Mouse (Mus musculus) cerebellum, adult (tissue): ENCODE measurements at regions not wholly inside any gene's neighbourhood (a gene's known extent, or its start where the extent isn't known, plus 50 kb on each side); places are given as distances from the start of the nearest gene placed in this dataset.

Experiments
- ATAC-seq: cut with Nextera tagmentation; 2 replicates; pipeline ENCODE4 v1.9.2; 2017; ENCODE audit warnings: mild to moderate bottlenecking, moderate library complexity, mixed read lengths; ENCODE audit not compliant: insufficient number of reproducible peaks, low FRiP score, low TSS enrichment

DNA sequence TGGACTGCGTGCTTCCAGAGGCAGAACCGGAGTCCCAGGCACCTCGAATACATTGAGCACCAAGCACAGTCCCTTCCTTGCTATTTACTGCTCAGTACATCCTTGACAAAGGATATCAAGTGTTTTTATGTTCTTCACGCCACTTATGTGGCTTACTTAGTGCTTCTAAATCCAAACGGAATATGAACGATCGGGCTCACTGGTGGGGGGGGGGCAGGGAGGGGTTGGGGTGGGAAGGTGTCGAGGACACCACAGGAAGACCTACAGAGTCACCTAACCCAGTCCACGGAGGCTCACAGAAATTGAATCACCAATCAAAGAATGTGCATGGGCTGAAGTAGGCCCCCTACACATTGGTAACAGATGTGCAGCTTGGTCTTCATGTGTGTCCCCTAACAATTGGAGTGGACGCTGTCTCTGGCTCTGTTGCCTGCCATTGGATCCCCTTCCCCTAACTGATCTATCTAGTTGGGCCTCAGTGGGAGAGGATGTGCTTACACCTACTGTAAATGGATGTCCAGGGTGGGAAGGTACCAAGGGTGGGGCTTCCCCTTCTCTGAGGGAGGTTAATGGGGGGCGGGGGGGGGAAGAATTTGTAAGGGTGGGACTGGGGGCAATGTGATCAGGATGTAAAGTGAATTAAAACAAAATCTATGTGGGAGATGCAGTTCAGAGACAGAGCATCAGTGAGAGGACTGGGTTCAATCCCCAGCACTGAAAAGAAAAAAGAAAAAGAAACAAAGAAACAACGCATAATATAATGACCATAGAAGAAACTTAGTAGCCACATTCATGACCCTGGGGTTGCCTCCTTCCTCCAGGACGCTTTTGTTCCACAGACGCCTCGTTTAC is 99.1 kb upstream of the Cpm start:
- no peak for ATAC-seq

GRCm38 (mm10) chr10:117529269-117530006 is 99.9 kb upstream of the Cpm start:
- no peak for ATAC-seq

DNA sequence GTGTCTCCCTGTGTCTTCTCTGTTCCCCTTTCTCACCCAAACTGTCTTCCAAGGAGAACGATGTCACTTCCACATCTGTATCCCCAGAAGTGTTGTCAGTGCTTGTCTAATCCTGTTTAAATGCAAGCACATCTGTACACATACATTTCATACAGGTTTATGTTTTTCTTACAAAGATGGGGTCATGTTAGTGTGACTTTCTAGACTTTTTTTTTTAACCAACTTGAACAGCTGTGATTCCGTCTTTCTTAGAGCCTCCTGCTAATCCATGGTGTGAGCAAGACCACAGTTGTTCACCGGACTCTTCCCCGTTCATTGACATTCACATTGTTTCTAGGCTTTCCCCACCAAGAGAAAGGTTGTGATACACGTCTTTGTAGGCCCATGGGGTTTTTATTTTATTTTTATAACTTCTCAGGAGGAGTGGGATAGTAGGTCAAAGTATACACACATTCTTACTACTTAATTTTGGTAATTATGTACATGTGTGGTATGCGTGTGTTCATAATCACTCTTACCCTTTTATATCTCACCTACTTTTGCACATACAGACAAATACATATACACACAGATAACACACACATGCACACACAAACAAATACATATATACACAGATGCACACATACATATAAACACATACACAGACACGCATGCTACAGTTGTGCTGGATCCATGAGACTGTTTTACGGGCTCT is 100.6 kb upstream of the Cpm start:
- no peak for ATAC-seq

- ATAC-seq: no peak
Observed at GRCm38 (mm10) chr10:117527979-117528378, 101.3 kb upstream of the Cpm start.

DNA sequence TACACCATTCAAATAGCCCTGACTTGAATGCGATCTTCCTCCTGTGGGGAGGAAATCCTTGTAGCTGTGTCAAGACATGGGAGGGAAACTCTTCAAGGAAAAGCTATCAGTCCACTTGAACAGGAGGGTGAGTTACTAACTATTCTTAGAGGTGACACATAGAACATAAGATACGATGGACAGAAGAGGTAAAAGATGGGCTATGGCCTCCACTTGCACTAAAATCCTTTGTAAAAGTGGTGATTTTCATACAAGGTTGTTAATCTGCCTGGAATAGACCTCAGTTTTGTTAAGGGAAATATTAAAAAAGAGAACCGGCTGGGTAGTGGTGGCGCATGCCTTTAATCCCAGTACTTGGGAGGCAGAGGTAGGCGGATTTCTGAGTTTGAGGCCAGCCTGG is 102.1 kb upstream of the Cpm start:
- no peak for ATAC-seq

DNA sequence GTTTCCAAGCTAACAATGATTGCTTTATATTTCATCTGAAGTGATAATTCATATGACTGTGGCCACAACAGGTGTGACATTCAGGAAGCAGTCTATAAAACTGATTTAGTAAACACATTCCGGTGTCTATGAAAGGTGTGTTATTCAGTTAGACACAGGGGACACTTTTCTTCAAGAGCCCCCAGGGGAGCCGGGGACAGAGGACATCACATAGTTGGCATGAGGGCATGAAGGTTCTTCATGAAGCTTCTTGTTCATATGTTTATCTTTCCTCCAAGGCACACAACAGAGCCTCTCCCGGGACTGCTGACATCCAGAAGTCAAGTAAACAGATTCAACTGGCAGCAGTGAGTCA is 102.5 kb upstream of the Cpm start:
- ATAC-seq: no peak

GRCm38 (mm10) chr10:117526008-117526833 is 103.1 kb upstream of the Cpm start:
- no peak for ATAC-seq

DNA sequence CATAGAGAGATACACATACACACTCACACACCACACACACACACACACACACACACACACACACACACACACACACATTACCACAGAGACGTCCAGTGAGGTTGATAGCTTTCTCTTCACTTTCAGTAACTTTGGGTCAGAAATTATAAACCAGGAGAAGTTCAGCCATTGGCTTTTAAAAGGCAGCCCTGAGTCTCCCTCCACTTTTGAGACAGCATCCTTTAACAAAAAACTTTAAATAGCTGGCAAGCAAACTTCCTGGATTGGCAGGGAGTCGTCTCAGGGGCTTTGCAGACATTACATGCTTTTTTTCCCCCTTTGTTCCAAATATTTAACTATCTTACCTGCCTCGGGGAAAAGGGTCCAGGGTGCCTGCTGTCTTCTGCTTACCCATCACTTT is 103.7 kb upstream of the Cpm start:
- ATAC-seq: no peak

- ATAC-seq: no peak
Observed at GRCm38 (mm10) chr10:117524926-117525565, 104.3 kb upstream of the Cpm start.

GRCm38 (mm10) chr10:117524101-117524500 is 105.2 kb upstream of the Cpm start:
- ATAC-seq: no peak

- no peak for ATAC-seq
Observed at GRCm38 (mm10) chr10:117522906-117523829, 106.1 kb upstream of the Cpm start.

- ATAC-seq: no peak
Observed at GRCm38 (mm10) chr10:117522373-117522772, 106.9 kb upstream of the Cpm start.

- no peak for ATAC-seq
Observed at GRCm38 (mm10) chr10:117521315-117522270, 107.7 kb upstream of the Cpm start.

DNA sequence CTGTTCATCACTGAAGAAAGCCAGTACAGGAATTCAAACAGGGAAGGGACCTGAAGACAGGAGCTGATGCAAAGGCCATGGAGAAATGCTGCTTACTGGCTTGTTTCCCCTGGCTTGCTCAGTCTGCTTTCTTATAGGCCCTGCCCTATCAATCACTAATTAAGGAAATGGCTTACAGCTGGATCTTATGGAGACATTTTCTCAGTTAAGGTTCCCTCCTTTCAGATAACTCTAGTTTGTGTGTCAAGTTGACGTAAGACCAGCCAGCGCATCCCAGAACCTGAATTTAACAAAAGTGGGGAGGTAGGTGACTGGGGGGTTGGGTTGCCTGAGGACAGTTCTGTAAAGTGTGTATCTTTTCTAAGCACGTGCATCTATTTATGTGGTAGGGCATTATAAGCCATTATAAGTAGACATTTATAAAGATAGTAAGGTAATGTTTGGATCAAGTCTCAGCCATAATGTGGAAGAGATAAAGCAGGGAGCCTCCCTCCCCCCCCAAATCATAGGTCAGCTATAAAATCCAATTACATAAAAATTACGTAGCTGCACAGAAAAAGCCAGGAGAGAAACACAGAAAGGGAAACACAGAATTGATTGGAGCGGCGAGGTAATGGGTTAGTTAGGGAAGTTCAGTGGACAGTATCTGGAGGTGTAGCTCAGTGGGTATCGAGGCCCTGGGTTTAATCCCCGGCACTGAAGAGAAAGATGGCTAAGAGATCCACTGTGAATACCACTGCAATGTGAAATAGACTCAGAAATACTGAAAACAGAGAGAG is 108.6 kb upstream of the Cpm start:
- ATAC-seq: no peak

DNA sequence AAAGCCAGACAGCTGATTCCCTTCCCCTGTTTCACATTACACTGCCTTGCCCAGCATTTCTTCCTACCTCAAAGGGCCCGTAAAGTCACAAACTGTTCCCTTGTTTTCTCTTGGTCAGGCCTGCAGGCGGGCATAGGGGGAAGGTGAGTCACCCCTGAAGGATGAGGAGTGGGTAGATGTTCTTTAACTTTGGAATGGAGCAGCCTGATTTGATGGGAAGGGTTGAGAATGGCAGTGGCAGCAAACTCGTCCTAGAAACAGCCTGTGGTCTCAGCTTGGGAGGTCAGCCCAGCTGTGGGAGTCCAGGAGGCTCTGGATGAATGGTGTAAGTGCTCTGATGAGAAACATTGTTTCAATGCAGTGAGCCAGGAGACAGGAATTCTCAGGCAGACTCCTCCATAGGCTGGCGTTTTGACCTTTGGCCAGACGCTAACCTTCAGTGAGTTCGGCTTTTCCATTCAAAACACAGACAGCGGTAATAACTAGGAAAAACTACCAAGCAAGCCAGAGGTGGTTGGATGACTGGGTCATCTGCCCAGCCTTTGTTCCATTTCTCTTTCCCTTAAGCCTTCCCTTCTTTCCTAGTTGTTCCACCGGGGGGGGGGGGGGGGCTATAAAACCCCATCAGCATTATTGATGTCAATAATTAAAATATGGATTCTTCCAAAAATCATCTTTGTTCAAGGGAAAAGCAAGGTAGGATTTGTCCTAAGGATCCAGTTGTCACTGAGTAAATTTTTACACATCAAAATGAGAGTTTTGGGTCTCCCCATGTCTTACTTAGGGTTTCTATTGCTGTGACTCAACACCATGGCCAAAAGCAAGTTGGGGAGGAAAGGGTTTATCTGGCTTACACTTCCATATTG is 109.4 kb upstream of the Cpm start:
- no peak for ATAC-seq
